Mouse (Mus musculus): ENCODE results near the gene Siae. TPM values are rescaled to one million over a fixed set of nuclear protein-coding genes. Genes with fewer than 3 reads are reported as not detected.

Siae gene
- polyA plus RNA-seq, 1 experiment from 2014 or later: 12.1 TPM

DNA sequence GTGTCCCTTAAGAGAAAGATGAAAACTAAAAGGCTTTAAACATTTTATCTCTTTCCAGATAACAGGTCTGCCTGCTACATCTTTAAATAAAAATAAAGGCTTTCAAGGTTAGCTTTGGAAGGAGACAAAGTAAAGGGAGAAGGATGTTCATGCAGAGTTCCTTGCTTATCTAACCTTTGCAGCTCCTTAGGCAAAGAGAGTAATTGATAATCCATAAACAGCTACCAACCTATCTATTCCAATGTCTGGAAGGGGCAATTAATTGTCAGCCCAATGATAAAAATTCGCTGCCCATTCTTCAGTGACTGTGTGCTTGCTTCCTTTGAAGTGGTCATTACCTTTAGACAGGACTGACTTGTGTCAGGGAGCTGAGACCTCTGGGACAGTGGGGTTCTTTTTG, 8.3 kb downstream of the Siae start:
- WGBS: 60% methylated on average over 1 of the region's 1 CpGs
- Histone ChIP-seq H3K36me3 (ENCODE audit: control insufficient read depth, insufficient read depth, low read length) (no peaks in the 10 kb centered on the region), H3K27ac (ENCODE audit: low read depth, low read length) (no peak overlapping the region), H3K4me3 (ENCODE audit: low read depth, low read length) (no peak overlapping the region), H3K27me3 (ENCODE audit: control insufficient read depth, insufficient read depth, low read length) (no peaks in the 10 kb centered on the region), H3K4me2 (ENCODE audit: low read depth, low read length) (no peak overlapping the region), H3K9me3 (ENCODE audit: control insufficient read depth, low read length) (no peaks in the 10 kb centered on the region), H3K9ac (replicated peaks; ENCODE audit: low read depth, low read length) (no peak overlapping the region), H3K4me1 (ENCODE audit: control insufficient read depth, insufficient read depth, low read length) (peaks cover 7% of the 10 kb centered on the region; the same call in 1 of the 2 replicates)
- ATAC-seq (ENCODE audit: low read depth): no peak

DNA sequence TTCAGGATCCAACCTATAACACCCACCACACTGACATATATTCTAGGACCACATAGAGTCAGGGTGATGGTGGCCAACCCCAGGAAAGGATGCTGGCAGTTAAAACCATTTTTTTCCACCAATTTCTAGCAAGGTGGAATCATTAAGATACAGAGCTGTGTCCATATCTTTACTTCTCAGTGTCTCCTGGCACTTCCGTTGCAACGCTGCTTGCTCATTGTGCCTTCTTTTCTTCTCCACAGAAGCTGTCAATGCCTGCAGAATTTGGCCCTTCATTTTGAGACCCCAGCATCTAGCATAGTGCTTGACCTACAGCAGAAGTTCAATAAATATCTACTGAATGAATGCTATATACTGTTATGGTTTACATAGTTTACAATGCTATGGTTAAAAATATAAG, 11.5 kb downstream of the Siae start:
- Histone ChIP-seq H3K4me1 (ENCODE audit: control insufficient read depth, insufficient read depth, low read length) (peaks cover 7% of the 10 kb centered on the region; the same call in 1 of the 2 replicates), H3K4me3 (ENCODE audit: low read depth, low read length) (no peak overlapping the region), H3K9me3 (ENCODE audit: control insufficient read depth, low read length) (no peaks in the 10 kb centered on the region), H3K4me2 (ENCODE audit: low read depth, low read length) (no peak overlapping the region), H3K36me3 (ENCODE audit: control insufficient read depth, insufficient read depth, low read length) (no peaks in the 10 kb centered on the region), H3K27ac (ENCODE audit: low read depth, low read length) (no peak overlapping the region), H3K27me3 (ENCODE audit: control insufficient read depth, insufficient read depth, low read length) (no peaks in the 10 kb centered on the region), H3K9ac (replicated peaks; ENCODE audit: low read depth, low read length) (no peak overlapping the region)
- no peak for ATAC-seq (ENCODE audit: low read depth)
- 94% methylated on average over 2 of the region's 2 CpGs for WGBS

DNA sequence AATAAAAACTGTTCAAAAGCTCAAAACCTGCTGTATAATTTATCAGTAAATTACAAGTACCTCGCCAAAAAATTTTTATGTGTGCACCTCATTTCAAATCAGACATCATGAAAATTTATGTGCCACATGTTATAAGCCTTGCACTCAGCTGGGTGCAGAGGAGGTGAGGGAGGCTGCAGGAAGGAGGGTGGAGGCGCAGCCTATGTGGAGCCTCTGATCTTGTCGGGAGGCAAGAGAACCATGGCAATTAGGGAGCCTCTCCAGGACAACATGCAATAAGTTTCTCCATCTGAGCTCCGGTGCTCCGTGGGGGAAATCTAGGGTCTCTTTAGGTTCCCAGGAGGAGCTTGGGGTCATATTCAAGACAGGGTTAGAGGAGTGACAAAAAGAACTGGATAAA, 12.0 kb downstream of the Siae start:
- Histone ChIP-seq H3K4me2 (ENCODE audit: low read depth, low read length) (no peak overlapping the region), H3K27ac (ENCODE audit: low read depth, low read length) (no peak overlapping the region), H3K4me3 (ENCODE audit: low read depth, low read length) (no peak overlapping the region), H3K4me1 (ENCODE audit: control insufficient read depth, insufficient read depth, low read length) (peaks cover 7% of the 10 kb centered on the region; the same call in 1 of the 2 replicates), H3K36me3 (ENCODE audit: control insufficient read depth, insufficient read depth, low read length) (no peaks in the 10 kb centered on the region), H3K9me3 (ENCODE audit: control insufficient read depth, low read length) (no peaks in the 10 kb centered on the region), H3K9ac (replicated peaks; ENCODE audit: low read depth, low read length) (no peak overlapping the region), H3K27me3 (ENCODE audit: control insufficient read depth, insufficient read depth, low read length) (no peaks in the 10 kb centered on the region)
- 26% methylated on average over 5 of the region's 5 CpGs for WGBS
- peak; percentile 56; the same call in 1 of the 2 replicates for ATAC-seq (ENCODE audit: low read depth)

DNA sequence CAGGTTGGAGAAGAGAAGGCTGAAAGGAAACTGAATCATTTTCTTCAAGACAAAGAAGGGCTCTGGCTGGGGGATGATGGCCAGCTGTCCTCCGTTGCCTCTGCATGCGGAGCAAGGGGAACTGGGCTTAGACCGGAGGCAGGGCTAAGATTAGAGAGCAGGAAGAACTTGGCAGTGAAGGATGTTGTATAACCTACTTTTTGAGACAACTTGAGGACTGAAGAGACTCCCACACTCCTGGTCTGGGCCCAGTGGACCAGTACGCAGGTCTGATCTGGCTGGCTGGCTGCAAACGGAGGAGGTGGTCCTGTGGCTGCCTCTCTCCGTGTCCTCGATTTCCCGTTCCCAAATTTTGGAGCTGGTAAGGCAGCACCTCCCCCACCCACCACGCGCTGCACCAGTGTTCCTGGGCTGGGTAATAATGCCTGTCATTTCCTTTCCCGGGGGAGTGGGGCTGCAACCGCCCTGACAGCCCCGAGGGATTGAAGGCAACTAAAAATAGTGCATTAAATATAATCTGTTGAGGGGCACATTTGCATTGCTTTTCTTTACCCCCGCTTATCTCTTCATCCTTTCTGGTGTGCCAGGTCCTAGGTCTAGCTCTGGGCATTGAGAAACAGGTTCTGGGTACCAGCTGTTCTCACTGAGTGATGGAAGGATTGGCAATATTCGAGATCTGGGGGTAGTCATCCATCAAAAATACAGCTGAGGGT, 12.6 kb downstream of the Siae start:
- 0 out of 2 replicates have a peak, but pooled peaks have one; percentile 18 for ATAC-seq (ENCODE audit: low read depth)
- 25% methylated on average over 15 of the region's 15 CpGs for WGBS
- Histone ChIP-seq H3K27me3 (ENCODE audit: control insufficient read depth, insufficient read depth, low read length) (no peaks in the 10 kb centered on the region), H3K27ac (ENCODE audit: low read depth, low read length) (no peak overlapping the region), H3K4me1 (ENCODE audit: control insufficient read depth, insufficient read depth, low read length) (peaks cover 7% of the 10 kb centered on the region; the same call in 1 of the 2 replicates), H3K36me3 (ENCODE audit: control insufficient read depth, insufficient read depth, low read length) (no peaks in the 10 kb centered on the region), H3K4me3 (ENCODE audit: low read depth, low read length) (no peak overlapping the region), H3K4me2 (ENCODE audit: low read depth, low read length) (no peak overlapping the region), H3K9me3 (ENCODE audit: control insufficient read depth, low read length) (no peaks in the 10 kb centered on the region), H3K9ac (replicated peaks; ENCODE audit: low read depth, low read length) (0 out of 2 replicates have a peak overlapping the region, but pooled peaks have one; percentile 11)

DNA sequence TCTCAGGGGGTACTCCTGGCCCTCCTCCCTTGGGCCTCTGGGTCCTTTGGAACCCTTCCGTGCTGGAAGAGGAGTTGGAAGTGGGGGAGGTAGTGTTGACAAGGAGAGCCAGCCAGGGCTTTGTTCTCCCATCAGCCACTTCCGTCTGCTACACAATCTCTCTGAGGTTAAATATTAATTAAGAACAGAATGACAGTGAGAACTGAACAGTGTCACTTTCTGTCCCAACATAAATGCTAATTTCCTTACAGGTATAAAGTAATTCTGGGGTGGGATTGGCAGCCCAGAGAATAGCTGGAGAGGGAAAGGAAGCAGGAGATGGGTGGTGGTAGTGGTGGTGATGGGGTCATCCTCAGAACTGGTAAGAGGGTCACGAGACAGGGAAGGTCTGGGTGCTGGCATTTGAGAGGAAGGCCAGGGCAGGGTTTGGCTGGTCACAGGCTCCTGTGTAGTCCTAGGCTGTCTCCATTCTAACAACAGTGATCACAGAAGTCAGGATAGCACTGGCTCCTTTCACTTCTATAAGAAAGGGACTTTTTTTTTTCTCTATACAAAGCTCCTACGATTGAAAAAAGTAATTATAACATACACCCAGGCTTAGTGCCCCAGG, 13.2 kb downstream of the Siae start:
- Histone ChIP-seq H3K4me2 (ENCODE audit: low read depth, low read length) (no peak overlapping the region), H3K9ac (replicated peaks; ENCODE audit: low read depth, low read length) (0 out of 2 replicates have a peak overlapping the region, but pooled peaks have one; percentile 11), H3K4me3 (ENCODE audit: low read depth, low read length) (no peak overlapping the region), H3K36me3 (ENCODE audit: control insufficient read depth, insufficient read depth, low read length) (no peaks in the 10 kb centered on the region), H3K27ac (ENCODE audit: low read depth, low read length) (no peak overlapping the region), H3K9me3 (ENCODE audit: control insufficient read depth, low read length) (no peaks in the 10 kb centered on the region), H3K4me1 (ENCODE audit: control insufficient read depth, insufficient read depth, low read length) (peaks cover 7% of the 10 kb centered on the region; the same call in 1 of the 2 replicates), H3K27me3 (ENCODE audit: control insufficient read depth, insufficient read depth, low read length) (no peaks in the 10 kb centered on the region)
- 30% methylated on average over 4 of the region's 4 CpGs for WGBS
- peak; percentile 52; the same call in 1 of the 2 replicates for ATAC-seq (ENCODE audit: low read depth)

DNA sequence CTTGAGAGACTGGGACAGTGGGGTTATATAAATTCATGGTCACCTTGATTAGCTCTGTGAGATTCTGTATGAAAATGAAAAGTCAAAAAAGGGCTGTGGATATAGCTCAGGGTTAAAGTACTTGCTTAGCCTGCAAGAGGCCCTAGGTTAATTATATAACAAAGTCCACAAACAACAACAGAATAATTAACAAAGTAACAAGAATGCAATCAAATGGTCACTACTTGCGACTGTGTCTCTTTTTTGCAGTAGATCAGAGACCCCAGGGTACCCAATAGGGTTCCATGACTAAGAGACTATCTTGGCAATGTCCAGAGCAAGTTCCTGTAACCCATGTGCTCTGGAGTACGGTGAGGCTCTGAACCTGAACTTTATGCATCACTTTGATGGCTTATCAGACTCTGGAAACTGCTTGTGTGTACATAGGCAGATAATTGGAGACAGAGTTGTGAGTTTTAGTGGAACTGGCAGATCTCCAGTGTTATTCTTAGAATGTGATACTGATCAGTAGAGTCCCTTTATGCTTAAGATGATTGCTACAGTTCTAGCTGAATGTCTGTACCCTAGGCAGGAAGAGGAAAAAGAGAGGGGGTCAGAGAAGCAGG, 13.8 kb downstream of the Siae start:
- 78% methylated on average over 2 of the region's 2 CpGs for WGBS
- Histone ChIP-seq H3K9me3 (ENCODE audit: control insufficient read depth, low read length) (no peaks in the 10 kb centered on the region), H3K36me3 (ENCODE audit: control insufficient read depth, insufficient read depth, low read length) (no peaks in the 10 kb centered on the region), H3K4me3 (ENCODE audit: low read depth, low read length) (no peak overlapping the region), H3K27me3 (ENCODE audit: control insufficient read depth, insufficient read depth, low read length) (no peaks in the 10 kb centered on the region), H3K27ac (ENCODE audit: low read depth, low read length) (no peak overlapping the region), H3K9ac (replicated peaks; ENCODE audit: low read depth, low read length) (no peak overlapping the region), H3K4me1 (ENCODE audit: control insufficient read depth, insufficient read depth, low read length) (peaks cover 7% of the 10 kb centered on the region; the same call in 1 of the 2 replicates), H3K4me2 (ENCODE audit: low read depth, low read length) (no peak overlapping the region)
- ATAC-seq (ENCODE audit: low read depth): no peak

DNA sequence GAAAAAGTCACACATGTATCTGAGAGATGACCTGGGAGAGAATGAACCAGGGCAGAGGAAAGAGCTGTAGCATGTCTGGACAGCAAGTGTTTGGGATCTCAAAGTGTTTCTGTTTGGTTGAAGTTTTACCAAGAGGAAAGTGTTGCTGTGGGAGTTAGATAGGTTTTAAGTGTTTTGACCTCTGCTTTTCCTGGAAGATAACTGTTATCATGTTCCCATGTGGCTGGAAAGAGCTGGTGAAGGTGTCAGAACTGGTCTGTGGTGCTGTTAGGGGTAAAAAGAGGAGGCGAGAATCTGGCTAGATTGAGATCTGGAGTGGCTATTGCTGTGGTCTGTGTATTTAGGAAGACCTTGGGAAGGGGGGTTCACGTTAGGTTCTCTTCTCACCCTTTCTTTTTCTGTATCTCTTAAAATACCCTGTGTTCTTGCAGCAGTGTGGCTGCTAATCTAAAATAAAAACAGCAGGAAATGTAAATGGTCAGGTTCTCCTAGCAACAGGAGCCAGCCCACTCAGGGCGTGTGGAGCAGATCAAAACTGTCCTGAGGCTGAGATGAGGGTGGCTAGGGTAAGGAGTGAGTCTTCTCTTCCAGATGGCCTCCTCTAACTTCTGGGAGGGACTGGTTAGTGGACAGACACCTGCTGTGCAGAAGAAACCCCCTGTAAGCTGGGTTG, 16.8 kb downstream of the Siae start:
- Histone ChIP-seq H3K4me1 (ENCODE audit: control insufficient read depth, insufficient read depth, low read length) (peaks cover 18% of the 10 kb centered on the region; the same call in 1 of the 2 replicates), H3K4me2 (ENCODE audit: low read depth, low read length) (no peak overlapping the region), H3K27ac (ENCODE audit: low read depth, low read length) (no peak overlapping the region), H3K9me3 (ENCODE audit: control insufficient read depth, low read length) (no peaks in the 10 kb centered on the region), H3K27me3 (ENCODE audit: control insufficient read depth, insufficient read depth, low read length) (no peaks in the 10 kb centered on the region), H3K9ac (replicated peaks; ENCODE audit: low read depth, low read length) (no peak overlapping the region), H3K36me3 (ENCODE audit: control insufficient read depth, insufficient read depth, low read length) (no peaks in the 10 kb centered on the region), H3K4me3 (ENCODE audit: low read depth, low read length) (no peak overlapping the region)
- no peak for ATAC-seq (ENCODE audit: low read depth)
- 64% methylated on average over 3 of the region's 3 CpGs for WGBS

DNA sequence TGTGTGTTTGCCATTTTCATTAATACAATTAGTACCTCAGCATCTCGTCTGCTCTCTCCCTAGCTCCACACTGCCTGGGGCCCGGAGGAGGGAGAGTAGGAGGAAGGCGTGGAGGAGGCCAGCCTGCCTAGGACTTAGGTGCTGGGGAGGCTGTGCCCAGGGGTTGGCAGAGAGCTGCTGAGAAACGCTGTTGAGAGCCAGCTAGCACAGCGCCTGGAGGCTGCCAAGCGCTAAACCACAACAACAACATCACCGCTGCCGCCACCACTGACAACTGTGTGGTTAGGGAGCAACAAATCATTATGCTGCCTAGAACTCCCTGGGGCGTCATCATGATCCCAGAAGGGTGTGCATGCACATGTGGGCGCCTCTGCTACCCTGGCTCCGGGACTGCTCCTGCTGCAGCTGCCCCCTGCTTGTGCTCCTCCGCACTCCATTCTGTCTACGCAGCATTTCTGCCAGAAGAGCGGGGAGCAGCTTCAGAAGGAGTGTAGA, 21.0 kb downstream of the Siae start:
- Histone ChIP-seq H3K9me3 (ENCODE audit: control insufficient read depth, low read length) (no peaks in the 10 kb centered on the region), H3K9ac (replicated peaks; ENCODE audit: low read depth, low read length) (peak overlapping the region; percentile 29; the same call in 1 of the 2 replicates), H3K36me3 (ENCODE audit: control insufficient read depth, insufficient read depth, low read length) (no peaks in the 10 kb centered on the region), H3K27me3 (ENCODE audit: control insufficient read depth, insufficient read depth, low read length) (no peaks in the 10 kb centered on the region), H3K4me2 (ENCODE audit: low read depth, low read length) (peak overlapping the region; percentile 44), H3K4me1 (ENCODE audit: control insufficient read depth, insufficient read depth, low read length) (0 out of 2 replicates have a peak, but pooled peaks cover 11% of the 10 kb centered on the region), H3K4me3 (ENCODE audit: low read depth, low read length) (peak overlapping the region; percentile 9; the same call in 1 of the 2 replicates), H3K27ac (ENCODE audit: low read depth, low read length) (peak overlapping the region; percentile 71)
- 12% methylated on average over 14 of the region's 14 CpGs for WGBS
- ATAC-seq (ENCODE audit: low read depth): peak; percentile 92
